Mouse (Mus musculus) CD4-positive, CD25-positive, alpha-beta regulatory T cell, adult 4 months (primary cell): Measurements from ENCODE around the gene Rpl14. TPM values are rescaled to one million over a fixed set of nuclear protein-coding genes. Genes with fewer than 3 reads are reported as not detected.
"Not testable (repeated sequence)": the region's sequence is repeated elsewhere in the genome, so short reads cannot be mapped to it uniquely, and the experiment has no call there.

Experiments
- ATAC-seq: one replicate; pipeline ENCODE4 v1.8.0; 2017
- polyA plus RNA-seq, 2 experiments: library from polyadenylated mRNA; unstranded; fragments of 100-300 nt; shearing (Covaris generic); gene quantifications; one replicate each; pipeline ENCODE4 v1.2.1; 2017

The Rpl14 gene
- polyA plus RNA-seq: 1,000 to 10,000 TPM; 1,931 to 1,996 TPM

- ATAC-seq: peak; percentile 99
Observed at GRCm38 (mm10) chr9:120570741-120571592, at the start of gene Rpl14. Gene Rpl14, plus strand, starts transcription at chr9:120571444.

- no peak for ATAC-seq
Observed at GRCm38 (mm10) chr9:120527270-120527669, 44.0 kb upstream of the Rpl14 start.

GRCm38 (mm10) chr9:120527919-120528318, 43.3 kb upstream of the Rpl14 start:
- ATAC-seq: no peak

- no peak for ATAC-seq
Observed at GRCm38 (mm10) chr9:120528815-120529510, 42.3 kb upstream of the Rpl14 start.

GRCm38 (mm10) chr9:120530471-120530870, 40.8 kb upstream of the Rpl14 start:
- ATAC-seq: no peak

GRCm38 (mm10) chr9:120532062-120532461, 39.2 kb upstream of the Rpl14 start:
- ATAC-seq: no peak

GRCm38 (mm10) chr9:120532691-120533090, 38.6 kb upstream of the Rpl14 start:
- ATAC-seq: no peak

- not testable (repeated sequence) for ATAC-seq
Observed at GRCm38 (mm10) chr9:120533446-120533950, 37.7 kb upstream of the Rpl14 start.

GRCm38 (mm10) chr9:120539662-120540251, 31.5 kb upstream of the Rpl14 start, which contains the start of gene Entpd3:
Gene Entpd3, plus strand, starts transcription at chr9:120539818.
- no peak for ATAC-seq

- no peak for ATAC-seq
Observed at GRCm38 (mm10) chr9:120541411-120541810, 29.8 kb upstream of the Rpl14 start.

- no peak for ATAC-seq
Observed at GRCm38 (mm10) chr9:120542241-120542640, 29.0 kb upstream of the Rpl14 start.

GRCm38 (mm10) chr9:120545994-120546393, 25.2 kb upstream of the Rpl14 start:
- no peak for ATAC-seq

GRCm38 (mm10) chr9:120546482-120546881, 24.8 kb upstream of the Rpl14 start:
- ATAC-seq: no peak

GRCm38 (mm10) chr9:120547026-120547668, 24.1 kb upstream of the Rpl14 start:
- ATAC-seq: no peak

GRCm38 (mm10) chr9:120550778-120551177, 20.5 kb upstream of the Rpl14 start:
- ATAC-seq: no peak

GRCm38 (mm10) chr9:120563590-120563989, 7.7 kb upstream of the Rpl14 start:
- ATAC-seq: no peak

- ATAC-seq: no peak
Observed at GRCm38 (mm10) chr9:120564247-120564646, 7.0 kb upstream of the Rpl14 start.

- ATAC-seq: no peak
Observed at GRCm38 (mm10) chr9:120566384-120566783, 4.9 kb upstream of the Rpl14 start.

GRCm38 (mm10) chr9:120568917-120569316, 2.3 kb upstream of the Rpl14 start:
- no peak for ATAC-seq

GRCm38 (mm10) chr9:120569721-120570333, 1.4 kb upstream of the Rpl14 start:
- ATAC-seq: no peak

GRCm38 (mm10) chr9:120570334-120570725, 914 bp upstream of the Rpl14 start:
- no peak for ATAC-seq
